Mouse (Mus musculus): Measurements from ENCODE around the gene Stub1.
"Not testable (repeated sequence)": the region's sequence is repeated elsewhere in the genome, so short reads cannot be mapped to it uniquely, and the experiment has no call there.

Stub1 gene

GRCm38 (mm10) chr17:25823452-25823851 lies 9.8 kb downstream of the Stub1 start, which contains the start of gene Wdr24:
Gene Wdr24 (plus strand): TSS chr17:25823627.
- DNase-seq (ENCODE audit: low spot score in 2 of 2) = peak in 1 of 2 experiments; percentile 87

DNA sequence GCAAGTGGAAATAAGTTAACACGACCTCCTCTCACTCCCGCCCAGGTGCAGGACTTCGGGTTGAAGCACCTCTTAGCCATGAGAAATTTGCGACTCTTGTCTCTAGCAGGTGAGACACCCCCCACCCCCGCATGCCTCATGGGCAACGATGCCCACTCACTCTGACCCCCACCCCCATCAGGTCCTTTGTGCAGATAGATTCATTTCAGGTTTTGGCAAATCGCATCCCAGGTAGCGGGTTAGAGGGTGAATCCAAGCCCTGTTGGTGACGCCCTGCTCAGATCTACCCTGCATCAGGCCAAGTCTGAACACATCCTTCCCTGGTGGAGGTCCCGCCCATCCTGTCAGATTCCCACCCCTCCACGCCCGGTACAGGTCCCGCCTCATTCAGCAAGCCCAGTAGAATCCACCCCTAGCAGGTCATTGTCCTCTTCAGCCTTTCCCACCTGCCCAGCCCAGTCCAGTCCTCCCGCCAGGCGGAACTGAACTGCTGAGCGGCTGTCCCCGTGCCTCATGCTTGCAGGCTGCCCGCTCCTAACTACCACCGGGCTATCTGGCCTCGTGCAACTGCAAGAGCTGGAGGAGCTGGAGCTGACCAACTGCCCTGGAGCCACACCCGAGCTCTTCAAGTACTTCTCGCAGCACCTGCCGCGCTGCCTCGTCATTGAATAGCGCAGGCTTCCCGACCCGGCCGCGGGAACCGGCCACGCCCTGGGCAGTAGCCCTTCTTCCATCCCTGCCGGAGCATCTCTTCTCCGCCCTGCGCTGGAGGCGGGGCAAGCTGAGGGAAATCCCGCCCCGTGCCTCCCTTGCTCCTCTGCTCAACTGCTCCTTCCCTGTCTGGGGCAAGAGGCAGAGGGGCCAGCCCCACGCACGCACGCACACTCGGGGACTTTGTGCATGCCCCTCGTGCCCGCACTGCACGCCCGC lies 14.1 kb downstream of the Stub1 start:
- DNase-seq (ENCODE audit: low spot score in 2 of 2) = no peak

DNA sequence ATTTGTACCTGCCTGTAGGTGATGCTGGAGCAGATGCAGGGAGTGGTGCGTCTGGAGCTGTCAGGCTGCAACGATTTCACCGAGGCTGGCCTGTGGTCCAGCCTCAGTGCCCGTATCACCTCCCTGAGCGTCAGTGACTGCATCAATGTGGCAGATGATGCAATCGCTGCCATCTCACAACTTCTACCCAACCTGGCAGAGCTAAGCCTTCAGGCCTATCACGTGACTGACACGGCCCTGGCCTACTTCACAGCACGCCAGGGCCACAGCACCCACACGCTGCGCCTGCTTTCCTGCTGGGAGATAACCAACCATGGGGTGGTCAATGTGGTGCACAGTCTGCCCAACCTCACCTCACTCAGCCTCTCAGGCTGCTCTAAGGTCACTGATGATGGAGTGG lies 15.5 kb downstream of the Stub1 start:
- no peak for DNase-seq (ENCODE audit: low spot score in 2 of 2)

DNA sequence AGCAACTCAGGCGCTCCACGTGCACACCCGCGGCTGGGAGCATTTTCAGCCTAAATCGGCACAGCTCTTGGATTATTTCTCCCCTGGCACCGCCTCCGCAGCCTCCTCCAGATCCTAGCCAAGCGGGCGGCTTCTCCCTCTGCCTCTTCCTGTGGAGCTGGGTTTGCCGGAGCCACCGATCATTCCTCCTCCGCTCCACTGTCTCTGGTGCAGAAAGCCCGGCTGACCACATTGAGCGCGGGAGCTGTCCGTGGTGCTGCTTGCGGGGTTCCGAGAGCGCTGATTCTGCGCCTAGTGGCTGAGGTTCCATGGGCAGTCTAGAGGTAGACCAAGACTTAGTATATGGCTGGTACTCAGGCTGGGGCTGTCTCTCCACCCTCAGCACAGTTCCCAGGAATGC lies 19.7 kb downstream of the Stub1 start:
- DNase-seq (ENCODE audit: low spot score in 2 of 2) = peak; percentile 79 to 91

- DNase-seq (ENCODE audit: low spot score in 2 of 2) = no peak
These were observed 22.3 kb downstream of the Stub1 start for GRCm38 (mm10) chr17:25810890-25811289.

DNA sequence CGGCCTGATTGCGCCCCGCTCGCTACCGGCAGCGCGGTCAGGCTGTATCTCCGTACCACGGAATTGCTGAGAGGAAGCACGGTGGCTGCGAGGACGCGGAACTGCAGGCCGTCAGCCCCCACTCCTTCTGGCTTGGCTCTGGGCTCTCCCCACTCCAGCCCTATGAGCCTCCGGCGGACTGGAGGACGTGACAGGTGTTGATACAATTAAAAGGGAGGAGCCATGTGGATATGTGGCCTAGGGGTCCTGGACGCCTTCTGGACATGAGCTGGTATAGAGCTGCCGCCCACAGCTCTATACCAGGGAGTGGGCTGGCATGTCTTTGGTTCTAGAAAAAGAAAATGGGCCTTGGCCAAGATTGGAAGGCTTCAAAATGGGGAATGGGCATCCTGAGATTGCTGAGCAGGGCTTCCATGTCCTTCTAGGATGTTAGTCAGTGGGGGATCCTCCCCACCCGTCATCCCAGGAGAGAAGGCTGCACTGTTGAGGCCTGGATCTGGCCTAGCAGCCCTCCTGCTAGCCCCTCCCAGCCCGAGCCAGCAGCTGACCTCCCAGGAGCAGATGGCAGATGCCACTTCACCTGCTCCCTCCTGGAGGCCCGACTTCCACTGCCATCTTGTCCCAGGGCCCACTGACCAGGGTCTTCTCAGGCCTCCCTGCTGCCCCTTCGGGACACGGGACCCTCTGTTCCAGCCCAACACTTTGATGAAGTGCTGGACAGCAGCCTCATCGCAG lies 23.4 kb downstream of the Stub1 start:
- peak in 1 of 2 experiments; percentile 51 for DNase-seq (ENCODE audit: low spot score in 2 of 2)

DNA sequence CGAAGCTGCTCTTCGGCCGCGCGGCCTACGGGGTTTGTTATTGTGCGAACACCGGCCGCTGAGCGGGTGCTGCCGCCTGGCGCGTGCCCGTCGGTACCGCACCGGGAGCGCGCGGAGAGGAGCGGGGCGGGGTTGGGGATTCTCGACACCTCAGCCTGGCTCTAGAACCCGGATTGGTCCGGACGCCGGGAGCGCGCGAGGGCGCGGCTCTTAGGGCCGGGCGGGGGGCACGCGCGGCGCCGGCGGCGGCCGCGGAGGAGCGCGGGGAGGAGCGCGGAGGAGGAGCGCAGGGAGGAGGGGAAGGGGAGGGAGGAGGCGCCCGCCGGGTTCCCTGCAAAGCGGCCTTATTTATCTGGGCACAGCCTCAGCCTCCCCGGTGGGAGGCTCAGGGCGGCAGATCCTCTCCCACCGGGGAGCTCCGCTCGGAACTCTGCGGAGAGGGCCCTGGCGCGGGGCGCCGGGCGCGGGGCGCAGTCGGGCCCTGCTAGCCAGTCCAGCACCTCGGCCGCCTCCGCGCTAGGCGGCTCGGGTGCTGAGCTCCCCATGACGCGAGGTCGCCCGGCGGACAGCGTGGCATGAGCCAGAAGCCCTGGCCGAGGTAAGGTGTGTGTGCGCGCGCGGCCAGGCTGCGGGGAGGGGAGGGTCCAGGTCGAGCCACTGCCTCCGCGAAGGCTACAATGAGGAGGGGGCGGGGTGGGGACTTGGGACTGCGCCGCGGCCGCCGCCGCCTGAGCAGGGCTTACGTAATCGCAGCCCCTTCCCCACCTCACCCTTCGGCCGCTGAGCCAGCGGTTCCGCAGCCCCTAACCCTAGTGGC lies 24.2 kb downstream of the Stub1 start, which contains the start of gene Fbxl16:
Fbxl16 (plus strand) TSS at position 297 of the 817 bp plus-strand sequence.
- peak; percentile 84 to 90 for DNase-seq (ENCODE audit: low spot score in 2 of 2)

- no peak for DNase-seq (ENCODE audit: low spot score in 2 of 2)
These were observed 25.2 kb downstream of the Stub1 start for GRCm38 (mm10) chr17:25808028-25808427.

DNA sequence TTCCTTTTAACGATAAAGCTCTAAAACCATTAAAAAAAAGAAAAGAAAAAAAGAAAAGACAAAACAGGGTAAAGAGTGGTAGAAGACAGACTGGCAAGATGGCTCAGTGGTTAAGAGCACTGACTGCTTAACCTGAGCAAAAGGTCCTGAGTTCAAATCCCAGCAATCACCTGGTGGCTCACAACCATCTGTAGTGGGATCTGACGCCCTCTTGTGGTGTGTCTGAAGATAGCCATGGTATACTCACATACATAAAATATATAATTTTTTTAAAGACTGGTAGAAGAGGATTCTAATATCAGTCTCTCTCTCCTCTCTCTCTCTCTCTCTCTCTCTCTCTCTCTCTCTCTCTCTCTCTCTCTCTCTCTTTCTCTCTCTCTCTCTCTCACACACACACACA lies 25.8 kb downstream of the Stub1 start:
- DNase-seq (ENCODE audit: low spot score in 2 of 2) = not testable (repeated sequence)

GRCm38 (mm10) chr17:25806507-25806906 lies 26.7 kb downstream of the Stub1 start:
- no peak for DNase-seq (ENCODE audit: low spot score in 2 of 2)

GRCm38 (mm10) chr17:25802825-25803517 lies 30.2 kb downstream of the Stub1 start:
- peak; percentile 69 to 86 for DNase-seq (ENCODE audit: low spot score in 2 of 2)

GRCm38 (mm10) chr17:25801029-25801428 lies 32.2 kb downstream of the Stub1 start:
- DNase-seq (ENCODE audit: low spot score in 2 of 2) = peak in 1 of 2 experiments; percentile 81

- peak in 1 of 2 experiments; percentile 68 for DNase-seq (ENCODE audit: low spot score in 2 of 2)
These were observed 36.2 kb downstream of the Stub1 start, which contains the start of gene Metrn for GRCm38 (mm10) chr17:25796951-25797369. Gene Metrn (minus strand): TSS chr17:25797136.

DNA sequence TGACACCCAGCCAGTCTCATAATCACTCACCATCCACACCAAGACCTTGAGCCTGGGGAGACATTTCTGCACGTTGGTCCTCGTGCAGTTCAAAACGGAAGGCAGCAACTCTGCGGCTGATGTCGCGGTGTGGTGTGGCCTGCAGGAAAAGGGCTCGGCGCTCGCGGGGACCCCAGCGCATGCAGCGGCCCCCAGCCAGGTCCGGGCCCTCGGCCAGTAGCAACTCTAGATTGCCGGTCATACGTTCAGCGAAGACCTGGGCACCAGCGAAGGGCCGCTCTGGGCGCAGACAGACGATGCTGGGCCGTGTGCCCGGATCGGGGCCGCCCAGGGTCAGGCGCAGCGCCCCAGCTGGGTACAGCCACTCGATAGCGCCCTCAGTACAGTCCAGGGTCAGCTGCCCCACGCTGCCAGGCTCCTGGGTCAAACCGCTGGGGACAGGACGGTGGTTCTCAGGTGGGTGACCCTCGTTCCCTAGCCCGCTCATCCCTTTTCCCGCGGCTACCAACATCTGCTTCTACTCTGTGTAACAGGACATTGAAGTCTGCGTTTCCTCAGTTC lies 36.9 kb downstream of the Stub1 start:
- DNase-seq (ENCODE audit: low spot score in 2 of 2) = no peak

- DNase-seq (ENCODE audit: low spot score in 2 of 2) = peak; percentile 67 to 74
These were observed 37.6 kb downstream of the Stub1 start, which contains the start of gene AC134908.4 for GRCm38 (mm10) chr17:25795609-25796092. Gene AC134908.4 (minus strand): TSS chr17:25795659.

DNA sequence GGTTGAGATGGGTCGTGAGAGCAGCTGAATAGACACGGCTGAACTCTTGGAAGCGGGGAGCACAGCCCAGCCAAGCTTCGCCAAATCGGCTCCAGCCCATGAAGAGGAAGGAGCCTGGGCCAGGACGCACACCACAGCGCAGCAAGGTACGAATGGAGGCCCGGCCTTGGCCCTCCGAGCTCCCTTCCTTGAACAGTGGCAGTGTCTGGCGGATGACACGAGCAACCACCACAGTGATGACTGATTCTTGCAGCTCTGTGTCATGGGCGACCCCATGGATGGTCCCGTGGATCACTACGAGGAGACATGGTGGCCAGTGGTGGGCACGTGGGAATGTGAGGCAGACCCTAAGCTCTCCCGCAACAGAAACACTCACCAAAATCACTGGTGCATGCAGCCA lies 38.2 kb downstream of the Stub1 start:
- no peak for DNase-seq (ENCODE audit: low spot score in 2 of 2)

GRCm38 (mm10) chr17:25794197-25794596 lies 39.0 kb downstream of the Stub1 start:
- DNase-seq (ENCODE audit: low spot score in 2 of 2) = no peak

- peak in 1 of 2 experiments; percentile 72 for DNase-seq (ENCODE audit: low spot score in 2 of 2)
These were observed 40.6 kb downstream of the Stub1 start, which contains the start of gene Fam173a for GRCm38 (mm10) chr17:25792615-25793014. Gene Fam173a (minus strand): TSS chr17:25792901.

DNA sequence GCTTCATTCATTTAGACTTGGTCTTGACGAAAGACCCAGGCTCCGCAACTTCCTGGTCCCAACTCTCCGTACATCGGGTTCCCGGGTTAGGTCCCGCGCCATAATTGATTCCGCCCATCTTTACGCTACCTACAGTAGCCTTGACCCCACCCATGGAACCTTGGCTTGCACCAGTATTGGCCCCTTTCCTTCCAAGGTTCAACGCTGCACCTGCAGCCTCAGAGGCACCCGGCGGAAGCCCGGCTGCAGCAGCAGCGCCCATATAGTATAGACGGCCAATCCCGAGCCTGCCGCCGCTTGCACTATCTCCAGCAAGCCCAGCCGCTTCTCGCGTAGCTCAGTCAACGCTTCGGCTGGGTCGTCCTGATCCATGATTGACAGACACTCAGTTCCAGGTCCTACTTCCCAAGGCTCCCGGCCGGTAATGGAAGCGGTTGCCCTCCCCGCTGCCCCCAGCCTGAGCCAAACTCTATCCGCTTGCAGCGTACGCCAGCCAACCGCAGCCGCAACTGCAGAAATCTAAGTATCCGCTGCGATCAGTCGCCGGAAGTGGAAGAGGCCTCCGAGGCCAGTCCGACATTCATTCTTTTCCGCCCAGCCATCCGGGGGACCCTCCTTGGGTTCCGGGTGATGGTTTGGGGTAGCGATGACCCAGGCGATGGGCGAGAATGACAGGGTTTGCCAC lies 41.2 kb downstream of the Stub1 start:
- peak in 1 of 2 experiments; percentile 87 for DNase-seq (ENCODE audit: low spot score in 2 of 2)

All from left cerebral cortex, adult 9 months (tissue).